Mouse (Mus musculus): ENCODE data around the gene Foxj1. TPM values are rescaled to one million over a fixed set of nuclear protein-coding genes. Genes with fewer than 3 reads are reported as not detected.
A peak's percentile ranks its signal among the peaks of the same experiment; 100 is the strongest.

Gene Foxj1
- polyA plus RNA-seq, 1 experiment: 0.08 TPM

GRCm38 (mm10) chr11:116376945-116377661 lies 41.9 kb upstream of the Foxj1 start:
- no peaks in the 10 kb centered on the region for H3K36me3 ChIP-seq (ENCODE audit: control insufficient read depth, insufficient read depth)
- no peaks in the 10 kb centered on the region for H3K79me2 ChIP-seq (ENCODE audit: control insufficient read depth, insufficient read depth)
- H3K4me3 ChIP-seq: no peak overlapping the region
- no peak overlapping the region for H3ac ChIP-seq (ENCODE audit: control insufficient read depth, insufficient read length)
- TF ChIP-seq USF1 (IDR thresholded peaks at IDR 0.05; ENCODE audit: low read depth) (no peak), E2F4 (IDR thresholded peaks at IDR 0.05; ENCODE audit: insufficient read depth) (no peak), REST (IDR thresholded peaks at IDR 0.05; ENCODE audit: insufficient read depth, insufficient read length) (no peak), TCF3 (IDR thresholded peaks at IDR 0.05; ENCODE audit: insufficient read length, low read depth) (no peak), MYOG (IDR thresholded peaks at IDR 0.05; ENCODE audit: control insufficient read depth in 1 of 3, insufficient read depth in 1 of 3, insufficient read length in 2 of 3, low read depth in 2 of 3) (peak in 1 of 3 experiments; percentile 60), TCF12 (IDR thresholded peaks at IDR 0.05; ENCODE audit: insufficient read depth, poor library complexity, severe bottlenecking) (peak; percentile 7), POLR2AphosphoS2 (IDR thresholded peaks at IDR 0.05; ENCODE audit: insufficient read length, low read depth) (no peak), MAX (IDR thresholded peaks at IDR 0.05; ENCODE audit: low read depth) (no peak), CEBPB (IDR thresholded peaks at IDR 0.05; ENCODE audit: insufficient read depth, poor library complexity, severe bottlenecking) (0 out of 2 replicates have a peak, but pooled peaks have one; percentile 64), SRF (IDR thresholded peaks at IDR 0.05; ENCODE audit: control insufficient read depth, insufficient read length, low read depth) (no peak), POLR2A (IDR thresholded peaks at IDR 0.05; ENCODE audit: insufficient read length, low read depth) (no peak), MYOD1 (IDR thresholded peaks at IDR 0.05; ENCODE audit: control insufficient read depth in 1 of 3, insufficient read length in 2 of 3, low read depth in 2 of 3) (peak in 2 of 3 experiments; percentile 52 to 68)
- no peaks in the 10 kb centered on the region for H3K27me3 ChIP-seq (ENCODE audit: control insufficient read depth, insufficient read depth, insufficient read length)
- H3K4me2 ChIP-seq (ENCODE audit: low read depth): peak overlapping the region; percentile 53

- TF ChIP-seq USF1 (IDR thresholded peaks at IDR 0.05; ENCODE audit: low read depth): no peak
- TF ChIP-seq MYOD1 (IDR thresholded peaks at IDR 0.05; ENCODE audit: control insufficient read depth in 1 of 3, insufficient read length in 2 of 3, low read depth in 2 of 3): no peak
- no peak for TF ChIP-seq MYOG (IDR thresholded peaks at IDR 0.05; ENCODE audit: control insufficient read depth in 1 of 3, insufficient read depth in 1 of 3, insufficient read length in 2 of 3, low read depth in 2 of 3)
- TF ChIP-seq POLR2AphosphoS2 (IDR thresholded peaks at IDR 0.05; ENCODE audit: insufficient read length, low read depth): no peak
- TF ChIP-seq POLR2A (IDR thresholded peaks at IDR 0.05; ENCODE audit: insufficient read length, low read depth): no peak
- TF ChIP-seq REST (IDR thresholded peaks at IDR 0.05; ENCODE audit: insufficient read depth, insufficient read length): no peak
- no peak for TF ChIP-seq MAX (IDR thresholded peaks at IDR 0.05; ENCODE audit: low read depth)
- no peak for TF ChIP-seq CEBPB (IDR thresholded peaks at IDR 0.05; ENCODE audit: insufficient read depth, poor library complexity, severe bottlenecking)
- TF ChIP-seq SRF (IDR thresholded peaks at IDR 0.05; ENCODE audit: control insufficient read depth, insufficient read length, low read depth): no peak
- no peak overlapping the region for H3K4me2 ChIP-seq (ENCODE audit: low read depth)
- no peak overlapping the region for H3K4me3 ChIP-seq
- no peaks in the 10 kb centered on the region for H3K36me3 ChIP-seq (ENCODE audit: control insufficient read depth, insufficient read depth)
- H3K27me3 ChIP-seq (ENCODE audit: control insufficient read depth, insufficient read depth, insufficient read length): no peaks in the 10 kb centered on the region
- no peak overlapping the region for H3ac ChIP-seq (ENCODE audit: control insufficient read depth, insufficient read length)
- no peaks in the 10 kb centered on the region for H3K79me2 ChIP-seq (ENCODE audit: control insufficient read depth, insufficient read depth)
These were observed 36.8 kb upstream of the Foxj1 start for GRCm38 (mm10) chr11:116371894-116372450.

GRCm38 (mm10) chr11:116369633-116370032 lies 34.4 kb upstream of the Foxj1 start:
- Histone ChIP-seq H3K36me3 (ENCODE audit: control insufficient read depth, insufficient read depth) (no peaks in the 10 kb centered on the region), H3K4me3 (no peak overlapping the region), H3K79me2 (ENCODE audit: control insufficient read depth, insufficient read depth) (no peaks in the 10 kb centered on the region), H3K4me2 (ENCODE audit: low read depth) (no peak overlapping the region), H3K27me3 (ENCODE audit: control insufficient read depth, insufficient read depth, insufficient read length) (no peaks in the 10 kb centered on the region), H3ac (ENCODE audit: control insufficient read depth, insufficient read length) (no peak overlapping the region)
- no peak for TF ChIP-seq SRF (IDR thresholded peaks at IDR 0.05; ENCODE audit: control insufficient read depth, insufficient read length, low read depth)
- no peak for TF ChIP-seq MYOD1 (IDR thresholded peaks at IDR 0.05; ENCODE audit: control insufficient read depth in 1 of 3, insufficient read length in 2 of 3, low read depth in 2 of 3)
- TF ChIP-seq E2F4 (IDR thresholded peaks at IDR 0.05; ENCODE audit: insufficient read depth): no peak
- TF ChIP-seq TCF12 (IDR thresholded peaks at IDR 0.05; ENCODE audit: insufficient read depth, poor library complexity, severe bottlenecking): no peak
- TF ChIP-seq MYOG (IDR thresholded peaks at IDR 0.05; ENCODE audit: control insufficient read depth in 1 of 3, insufficient read depth in 1 of 3, insufficient read length in 2 of 3, low read depth in 2 of 3): no peak
- TF ChIP-seq POLR2A (IDR thresholded peaks at IDR 0.05; ENCODE audit: insufficient read length, low read depth): no peak
- no peak for TF ChIP-seq CEBPB (IDR thresholded peaks at IDR 0.05; ENCODE audit: insufficient read depth, poor library complexity, severe bottlenecking)
- no peak for TF ChIP-seq USF1 (IDR thresholded peaks at IDR 0.05; ENCODE audit: low read depth)
- TF ChIP-seq POLR2AphosphoS2 (IDR thresholded peaks at IDR 0.05; ENCODE audit: insufficient read length, low read depth): no peak
- TF ChIP-seq REST (IDR thresholded peaks at IDR 0.05; ENCODE audit: insufficient read depth, insufficient read length): no peak
- no peak for TF ChIP-seq TCF3 (IDR thresholded peaks at IDR 0.05; ENCODE audit: insufficient read length, low read depth)
- TF ChIP-seq MAX (IDR thresholded peaks at IDR 0.05; ENCODE audit: low read depth): no peak

- no peaks in the 10 kb centered on the region for H3K27me3 ChIP-seq (ENCODE audit: control insufficient read depth, insufficient read depth, insufficient read length)
- H3K79me2 ChIP-seq (ENCODE audit: control insufficient read depth, insufficient read depth): no peaks in the 10 kb centered on the region
- TF ChIP-seq MYOD1 (IDR thresholded peaks at IDR 0.05; ENCODE audit: control insufficient read depth in 1 of 3, insufficient read length in 2 of 3, low read depth in 2 of 3) (no peak), TCF12 (IDR thresholded peaks at IDR 0.05; ENCODE audit: insufficient read depth, poor library complexity, severe bottlenecking) (no peak), SRF (IDR thresholded peaks at IDR 0.05; ENCODE audit: control insufficient read depth, insufficient read length, low read depth) (no peak), POLR2AphosphoS2 (IDR thresholded peaks at IDR 0.05; ENCODE audit: insufficient read length, low read depth) (no peak), MYOG (IDR thresholded peaks at IDR 0.05; ENCODE audit: control insufficient read depth in 1 of 3, insufficient read depth in 1 of 3, insufficient read length in 2 of 3, low read depth in 2 of 3) (no peak), USF1 (IDR thresholded peaks at IDR 0.05; ENCODE audit: low read depth) (no peak), MAX (IDR thresholded peaks at IDR 0.05; ENCODE audit: low read depth) (no peak), POLR2A (IDR thresholded peaks at IDR 0.05; ENCODE audit: insufficient read length, low read depth) (no peak), TCF3 (IDR thresholded peaks at IDR 0.05; ENCODE audit: insufficient read length, low read depth) (no peak), CEBPB (IDR thresholded peaks at IDR 0.05; ENCODE audit: insufficient read depth, poor library complexity, severe bottlenecking) (no peak), REST (IDR thresholded peaks at IDR 0.05; ENCODE audit: insufficient read depth, insufficient read length) (no peak), E2F4 (IDR thresholded peaks at IDR 0.05; ENCODE audit: insufficient read depth) (no peak)
- no peak overlapping the region for H3ac ChIP-seq (ENCODE audit: control insufficient read depth, insufficient read length)
- no peak overlapping the region for H3K4me2 ChIP-seq (ENCODE audit: low read depth)
- no peak overlapping the region for H3K4me3 ChIP-seq
- H3K36me3 ChIP-seq (ENCODE audit: control insufficient read depth, insufficient read depth): no peaks in the 10 kb centered on the region
These were observed 33.9 kb upstream of the Foxj1 start for GRCm38 (mm10) chr11:116369051-116369450.
